Mouse (Mus musculus): ENCODE measurements around the gene Btbd3.
A peak's percentile ranks its signal among the peaks of the same experiment; 100 is the strongest.

Btbd3 gene

DNA sequence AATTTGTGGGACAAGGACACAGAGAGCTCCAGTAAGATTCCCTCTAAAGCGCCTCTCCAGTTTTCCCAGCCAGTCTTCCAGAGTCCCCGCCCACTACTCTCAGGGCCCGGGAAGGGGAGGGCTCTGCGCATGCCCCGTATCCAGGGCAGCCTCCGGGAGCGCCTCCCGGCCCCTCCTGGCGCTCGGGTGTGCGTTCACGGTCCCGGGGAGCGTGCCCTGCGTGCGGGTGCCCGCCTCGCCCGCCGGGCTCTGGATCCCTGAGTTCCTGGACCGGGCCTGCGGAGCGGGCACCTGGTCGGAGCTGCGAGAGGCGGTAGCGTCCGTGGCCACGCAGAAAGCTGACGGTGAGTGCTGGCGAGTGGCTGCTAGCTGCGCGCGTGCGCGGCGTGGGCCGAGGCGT, at the start of gene Btbd3:
TSS of gene Btbd3 (plus strand) at position 155 of the 400 bp plus-strand sequence.
- DNase-seq (ENCODE audit: low read depth, low spot score), result peak; percentile 96

DNA sequence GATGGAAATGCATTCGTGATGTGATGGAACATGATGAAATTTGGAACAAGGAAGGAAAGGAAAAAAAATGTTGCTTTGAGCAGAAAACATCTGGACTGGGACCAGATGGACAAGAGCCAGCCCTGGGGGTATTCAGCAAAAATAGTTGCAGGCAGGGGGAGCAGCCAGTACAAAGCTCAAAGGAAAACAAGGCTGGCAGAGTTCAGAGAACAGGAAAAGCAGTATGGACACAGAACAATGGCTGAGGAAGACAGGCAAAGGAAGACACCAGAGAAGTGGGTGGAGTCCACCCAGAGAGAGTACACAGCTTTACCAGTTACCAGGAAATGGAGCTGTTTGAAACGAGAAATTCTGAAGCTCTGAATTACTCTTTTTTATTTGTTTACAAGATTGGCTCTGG, 40.8 kb upstream of the Btbd3 start:
- peak; percentile 6 for DNase-seq (ENCODE audit: low read depth, low spot score)

DNA sequence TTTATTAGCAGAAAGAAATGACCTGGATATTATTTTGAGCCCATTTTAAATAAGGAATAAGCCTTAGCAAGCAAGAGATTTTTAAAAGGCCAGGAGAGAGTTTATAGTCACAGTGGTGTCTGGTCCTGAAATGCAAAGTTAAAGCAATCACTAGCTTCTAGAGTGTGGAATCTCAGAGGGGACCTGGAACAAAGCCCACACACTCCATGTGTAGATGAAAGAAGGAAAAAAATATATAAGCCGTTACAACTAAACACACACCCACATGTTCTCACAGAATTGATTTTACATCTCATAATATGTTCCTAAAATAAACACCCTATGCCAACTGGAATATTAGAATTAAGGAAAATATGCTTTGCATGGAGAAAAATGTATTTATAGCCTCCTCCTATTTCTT, 36.1 kb upstream of the Btbd3 start:
- DNase-seq (ENCODE audit: low read depth, low spot score), result no peak

DNA sequence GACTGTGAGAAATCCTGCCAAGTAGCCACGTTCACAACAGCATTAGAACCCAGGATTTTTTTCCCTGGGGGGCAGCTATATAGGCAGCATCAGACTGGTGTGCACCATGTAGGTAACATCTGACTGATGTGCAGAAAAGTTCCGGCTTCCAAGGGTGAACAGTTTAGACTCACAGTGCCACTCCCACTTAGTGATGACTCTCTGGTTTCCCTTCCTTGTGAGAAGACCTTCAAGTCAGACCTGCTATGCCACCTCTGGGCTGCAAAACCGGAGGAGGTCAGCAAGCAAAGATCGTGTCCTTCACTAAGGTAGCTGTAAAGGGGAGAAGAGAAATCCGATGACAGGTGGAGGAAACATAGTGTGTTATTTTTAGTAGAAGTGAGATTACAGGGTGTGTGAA, 24.1 kb upstream of the Btbd3 start:
- no peak for DNase-seq (ENCODE audit: low read depth, low spot score)

DNA sequence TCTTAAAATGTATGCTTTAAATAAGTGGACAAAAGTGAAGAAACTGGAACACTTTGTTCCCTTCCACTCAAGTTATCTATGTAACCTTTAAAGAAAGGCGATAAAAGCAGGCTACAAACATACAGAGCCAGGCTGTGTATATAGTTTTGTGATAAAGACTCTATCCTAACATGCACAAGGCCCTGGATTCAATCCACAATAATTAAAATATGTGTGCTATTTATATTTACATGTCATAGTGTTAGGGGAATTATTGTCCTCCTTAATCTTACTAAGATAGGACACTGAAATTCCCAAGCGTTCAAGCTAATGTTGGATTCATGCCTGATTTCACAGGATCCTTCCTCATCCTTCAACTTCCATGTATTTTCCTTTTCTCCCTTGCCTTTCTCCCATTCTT, 20.2 kb upstream of the Btbd3 start:
- DNase-seq (ENCODE audit: low read depth, low spot score), result no peak

DNA sequence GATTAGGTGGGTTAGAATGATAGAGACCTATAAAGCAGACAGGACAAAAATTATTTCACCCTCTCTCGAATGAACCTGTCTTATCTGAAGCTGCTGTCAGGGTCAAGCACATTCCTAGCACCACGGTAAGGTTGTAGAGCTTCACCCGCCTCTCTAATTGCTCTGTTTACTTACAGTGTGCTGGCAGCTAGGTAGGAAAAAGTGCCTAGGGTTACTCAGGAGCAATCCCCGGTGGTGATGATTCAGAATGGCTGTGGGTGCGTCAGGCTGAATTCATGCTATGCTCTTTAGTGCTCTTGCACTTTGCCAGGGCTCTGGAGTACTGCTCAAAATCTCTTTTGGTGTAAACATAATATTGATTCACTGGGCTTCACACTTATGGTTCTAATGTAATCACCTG, 13.9 kb upstream of the Btbd3 start:
- peak; percentile 40 for DNase-seq (ENCODE audit: low read depth, low spot score)

DNA sequence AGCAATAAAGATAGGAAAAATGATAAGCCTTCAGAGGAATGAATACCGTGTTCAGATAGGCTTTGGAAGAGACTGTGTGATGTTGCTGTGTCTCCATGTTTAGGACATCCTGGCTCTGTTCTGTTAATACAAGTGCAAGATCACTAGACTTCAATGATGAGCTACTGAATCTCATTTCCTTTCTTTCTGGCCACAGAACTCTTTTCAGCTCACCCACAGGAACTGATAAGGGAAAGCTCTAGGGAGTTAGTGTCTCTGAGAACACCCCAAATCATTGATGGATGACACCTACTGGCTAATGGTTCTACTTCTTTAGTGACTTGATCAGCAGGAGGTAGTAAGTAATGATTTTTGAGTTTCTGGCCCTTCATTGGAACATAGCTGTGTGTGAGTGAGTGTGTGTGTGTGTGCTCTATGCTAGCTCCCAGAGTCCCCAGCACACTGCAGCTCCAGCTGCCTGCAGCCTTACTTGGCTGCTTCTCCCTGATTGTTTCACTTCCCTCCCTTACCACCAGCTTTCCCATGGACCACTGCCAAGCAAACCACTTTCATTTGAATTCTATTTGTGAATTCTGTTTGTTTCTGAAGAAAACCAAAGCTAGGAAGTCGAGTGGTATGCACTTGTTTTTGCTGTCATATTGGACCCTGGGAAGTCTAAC, 10.6 kb upstream of the Btbd3 start:
- peak; percentile 54 for DNase-seq (ENCODE audit: low read depth, low spot score)

DNA sequence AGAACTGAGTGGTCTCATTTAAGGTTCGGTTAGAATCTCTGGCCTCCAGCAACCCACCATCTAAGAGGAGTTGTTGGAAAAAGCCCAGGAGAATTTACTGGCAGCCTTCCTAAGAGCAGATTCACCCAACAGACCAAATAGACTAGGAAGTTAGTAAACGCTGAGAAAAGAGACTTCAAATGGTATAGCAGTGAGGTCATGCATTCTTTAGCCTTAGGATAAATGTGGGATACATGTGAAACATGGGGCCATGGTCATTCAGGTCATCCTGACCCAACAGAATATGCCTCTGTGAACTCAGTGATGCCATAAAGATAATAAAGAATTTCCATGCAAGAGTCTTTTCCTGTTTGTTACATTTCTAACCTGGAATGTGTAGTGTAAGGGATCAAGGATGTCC, 8.4 kb upstream of the Btbd3 start:
- DNase-seq (ENCODE audit: low read depth, low spot score), result peak; percentile 69

DNA sequence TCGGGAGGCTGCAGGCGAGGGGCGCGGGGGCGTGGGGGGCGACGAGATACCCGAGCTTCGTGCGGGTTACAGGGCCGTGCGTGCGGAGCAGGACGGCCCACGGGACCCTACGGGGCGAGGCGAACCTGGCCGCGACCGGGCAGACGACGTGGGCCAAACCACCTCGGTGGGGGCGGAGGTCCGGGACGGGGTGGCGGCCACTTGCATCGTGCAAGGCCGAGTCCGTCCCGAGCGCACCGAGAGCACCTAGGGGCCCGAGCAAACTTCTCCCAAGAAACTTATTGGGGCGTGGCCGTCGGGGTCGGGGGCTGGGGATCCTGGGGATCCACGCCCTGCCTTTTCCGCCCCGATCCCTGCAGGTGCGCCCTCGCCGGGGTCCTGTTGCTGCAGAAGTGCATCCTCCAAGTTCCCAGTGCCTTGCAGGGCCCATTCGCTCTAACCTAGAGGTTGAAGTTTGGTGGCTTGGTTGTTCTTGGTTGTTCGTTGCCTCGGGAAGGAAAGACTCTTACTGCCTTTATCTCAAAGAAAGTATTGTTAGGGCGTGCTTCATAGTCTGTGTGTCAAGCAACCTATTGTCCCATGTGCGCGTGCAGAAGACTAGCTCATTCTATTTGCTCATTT, 596 bp downstream of the Btbd3 start:
- peak; percentile 49 for DNase-seq (ENCODE audit: low read depth, low spot score)

DNA sequence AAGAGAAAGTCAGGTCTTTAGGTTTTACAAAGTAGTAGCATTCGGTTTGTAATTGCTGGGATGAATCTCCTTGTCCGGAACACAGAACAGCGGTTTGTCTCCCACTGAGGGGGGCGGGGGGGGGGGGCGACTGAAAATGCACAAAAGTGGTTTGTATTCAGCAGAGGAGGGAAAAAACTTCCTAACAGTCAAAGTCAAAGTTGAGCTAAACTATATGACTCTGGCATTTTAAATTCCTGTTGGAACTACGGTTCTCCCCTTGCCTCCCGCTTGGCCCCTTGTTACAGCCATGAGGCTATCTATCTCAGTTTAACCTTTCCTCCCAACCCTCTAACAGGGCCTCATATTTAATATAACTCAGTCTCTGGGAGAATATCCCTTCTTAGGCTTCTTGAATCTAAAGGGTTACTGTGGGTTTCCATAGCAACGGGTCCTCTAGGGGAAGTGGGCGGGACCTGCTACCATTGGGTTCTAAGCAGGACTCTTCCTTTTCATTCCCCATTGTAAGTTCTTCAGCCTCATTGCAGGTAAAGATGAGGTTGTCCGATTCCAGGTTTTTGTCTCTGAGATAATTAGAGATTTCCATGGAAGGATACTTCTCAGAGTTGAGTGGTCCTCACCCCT, 1.4 kb downstream of the Btbd3 start:
- peak; percentile 87 for DNase-seq (ENCODE audit: low read depth, low spot score)

DNA sequence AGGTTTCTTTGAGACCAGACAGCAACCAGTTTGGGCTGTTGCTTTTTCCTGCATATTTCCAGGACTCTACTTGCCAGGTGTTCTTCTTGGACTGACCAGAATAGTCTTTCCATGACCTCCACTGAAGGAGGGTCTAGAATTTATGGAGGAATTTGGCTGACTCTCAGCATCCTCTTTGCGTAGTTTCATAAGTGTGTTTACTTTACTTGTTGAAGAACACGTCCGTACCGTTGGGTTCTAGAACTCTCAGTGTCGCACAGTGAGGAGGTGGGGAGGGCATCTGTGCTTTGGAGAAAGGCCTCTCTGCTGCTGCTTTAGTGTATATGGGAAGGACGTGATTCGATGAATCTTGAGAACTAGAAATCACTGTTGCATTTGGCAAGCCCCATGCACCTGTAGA, 4.8 kb downstream of the Btbd3 start:
- no peak for DNase-seq (ENCODE audit: low read depth, low spot score)

DNA sequence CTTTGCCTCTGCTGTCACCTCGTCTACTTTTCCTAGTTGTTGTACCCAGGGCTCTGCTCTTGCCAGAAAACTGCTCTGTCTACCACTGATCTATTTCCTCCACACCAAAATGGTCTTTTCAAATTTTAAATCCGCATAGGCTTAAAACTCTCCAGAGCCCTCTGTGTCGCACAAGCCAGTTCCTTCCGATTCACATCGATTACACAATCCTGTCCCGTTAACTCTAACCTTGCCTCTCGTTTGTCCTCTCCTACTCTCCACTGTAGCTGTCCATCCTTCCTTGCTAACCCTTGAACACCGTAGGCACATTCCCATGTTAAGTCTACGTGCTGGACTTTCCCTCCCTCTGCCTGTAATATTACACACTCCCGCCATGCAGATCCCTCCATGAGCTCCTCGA, 6.5 kb downstream of the Btbd3 start:
- DNase-seq (ENCODE audit: low read depth, low spot score), result no peak

DNA sequence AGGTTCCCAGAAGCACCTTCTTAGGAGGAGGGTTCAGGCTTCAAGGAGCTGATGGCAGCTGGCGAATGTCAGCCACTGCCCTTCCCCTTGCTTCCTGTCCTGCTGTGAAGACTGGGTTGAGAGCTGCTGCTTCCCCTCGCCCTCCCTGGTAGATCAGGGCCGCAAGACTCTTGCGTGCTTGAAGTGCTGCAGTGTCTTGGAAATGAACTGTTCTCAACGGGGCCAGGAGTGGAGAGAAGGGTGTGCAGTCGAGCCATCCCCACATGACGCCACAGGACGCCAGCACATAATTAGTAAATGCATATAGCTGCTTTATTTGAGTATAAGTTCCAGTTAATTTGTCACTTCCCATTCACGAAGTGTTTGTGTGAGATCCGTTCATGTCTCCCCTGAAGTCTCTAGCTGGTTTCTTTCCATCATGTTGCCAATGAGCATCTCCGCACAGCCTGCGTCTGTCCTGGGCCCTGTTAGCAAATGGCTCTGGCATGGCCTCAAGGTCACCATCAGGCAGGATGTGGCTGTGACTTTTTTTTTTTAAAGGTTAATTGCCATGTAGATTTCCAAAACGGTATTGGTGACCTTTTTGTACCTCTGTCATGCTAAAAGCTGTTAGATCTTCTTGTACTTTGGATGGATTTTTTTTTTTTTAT, 9.1 kb downstream of the Btbd3 start:
- DNase-seq (ENCODE audit: low read depth, low spot score), result no peak

DNA sequence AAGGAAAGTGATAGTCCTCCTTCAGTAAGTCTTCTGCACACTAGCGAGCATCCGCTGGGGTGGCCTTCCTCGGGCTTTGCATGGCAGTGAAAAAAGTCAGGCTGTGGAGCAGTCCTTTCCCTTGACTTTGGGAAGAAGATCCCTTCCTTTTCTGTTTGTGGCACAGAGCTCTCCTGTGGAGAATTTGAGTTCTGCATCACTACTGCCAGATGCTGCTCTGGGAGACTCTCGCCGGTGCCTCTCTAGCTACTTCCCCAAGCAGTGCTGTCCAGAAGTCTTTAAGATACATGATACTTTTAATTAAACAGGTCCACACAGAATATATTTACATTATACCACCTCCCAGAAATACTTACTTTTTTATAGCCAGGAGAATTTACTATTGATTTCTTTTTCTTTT, 10.3 kb downstream of the Btbd3 start:
- DNase-seq (ENCODE audit: low read depth, low spot score), result no peak

DNA sequence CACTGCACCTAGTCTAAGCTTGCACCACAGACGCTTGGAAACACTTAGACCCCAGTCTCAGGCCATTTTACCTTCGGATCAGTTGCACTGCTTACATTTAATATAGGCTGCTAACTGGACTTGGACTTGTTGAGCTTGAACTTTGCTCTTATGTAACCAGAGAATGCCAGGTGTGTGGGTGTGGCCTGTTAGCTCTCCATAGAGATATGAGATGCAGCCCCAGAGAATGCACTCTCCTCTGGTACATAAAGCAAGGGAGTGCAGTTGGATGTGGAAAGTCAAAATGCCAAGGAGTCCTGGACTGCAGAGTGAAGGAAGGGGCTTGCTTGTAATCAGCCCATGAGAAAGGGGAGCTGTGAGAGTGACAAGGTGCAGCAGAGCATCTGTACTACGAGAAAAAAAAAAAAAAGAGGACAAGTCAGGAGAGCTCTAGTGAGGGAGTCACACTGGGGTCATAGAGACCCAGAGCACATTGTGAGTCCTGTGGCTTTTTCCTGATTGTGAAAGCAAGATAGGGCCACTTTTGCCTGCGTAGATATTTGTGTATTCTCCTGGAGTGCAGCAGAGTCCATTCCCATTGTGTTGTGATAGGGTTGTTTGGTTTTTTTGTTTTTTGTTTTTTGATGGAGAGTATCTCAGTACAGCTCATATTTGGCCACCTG, 11.6 kb downstream of the Btbd3 start:
- DNase-seq (ENCODE audit: low read depth, low spot score), result no peak

DNA sequence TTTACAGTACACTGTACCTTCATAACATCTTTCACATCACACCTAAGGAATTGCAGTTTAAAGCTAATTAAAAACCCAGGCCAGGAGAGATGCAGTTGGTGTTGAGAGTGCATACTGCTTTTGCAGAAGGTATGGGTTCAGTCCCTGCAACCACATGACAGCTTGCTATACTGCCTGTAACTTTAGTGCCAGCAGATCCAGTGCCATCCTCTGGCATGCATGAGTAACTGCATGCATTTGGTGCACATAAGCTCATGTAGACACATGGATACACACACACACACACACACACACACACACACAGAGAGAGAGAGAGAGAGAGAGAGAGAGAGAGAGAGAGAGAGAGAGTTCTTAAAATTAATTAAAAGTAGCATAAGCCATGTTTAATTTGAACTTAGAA, 13.0 kb downstream of the Btbd3 start:
- no peak for DNase-seq (ENCODE audit: low read depth, low spot score)

DNA sequence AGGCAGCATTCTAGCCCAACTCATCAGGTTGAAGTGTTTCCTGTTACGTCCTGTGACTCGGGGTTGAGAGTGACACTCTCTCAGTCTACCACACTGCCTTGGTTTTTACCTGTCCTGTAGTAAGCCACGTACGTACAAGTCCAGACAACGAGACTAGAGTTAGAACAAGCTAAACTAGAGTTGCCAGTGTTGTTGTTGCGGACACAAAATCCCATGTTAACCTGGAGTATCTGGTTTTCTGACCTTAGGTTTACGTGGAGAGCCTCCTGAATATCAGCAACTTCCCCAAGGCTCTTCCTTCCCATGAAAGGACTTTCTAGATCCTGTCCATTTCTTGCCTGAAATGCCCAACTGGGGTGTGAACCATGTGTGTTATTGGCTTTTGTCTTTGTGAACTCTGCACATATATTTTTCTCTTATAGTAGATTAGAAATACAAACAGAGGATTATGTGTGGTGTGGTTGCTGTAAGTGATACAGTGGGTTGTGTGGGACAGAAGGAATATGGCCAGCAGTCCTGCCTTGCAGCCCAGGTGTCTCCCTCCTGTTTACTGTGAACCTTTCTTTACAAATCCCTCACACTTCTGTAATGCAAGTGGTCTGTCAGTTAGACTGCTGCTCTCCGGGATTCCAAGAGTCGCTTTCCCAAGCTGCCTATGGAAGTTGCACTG, 17.2 kb downstream of the Btbd3 start:
- no peak for DNase-seq (ENCODE audit: low read depth, low spot score)

DNA sequence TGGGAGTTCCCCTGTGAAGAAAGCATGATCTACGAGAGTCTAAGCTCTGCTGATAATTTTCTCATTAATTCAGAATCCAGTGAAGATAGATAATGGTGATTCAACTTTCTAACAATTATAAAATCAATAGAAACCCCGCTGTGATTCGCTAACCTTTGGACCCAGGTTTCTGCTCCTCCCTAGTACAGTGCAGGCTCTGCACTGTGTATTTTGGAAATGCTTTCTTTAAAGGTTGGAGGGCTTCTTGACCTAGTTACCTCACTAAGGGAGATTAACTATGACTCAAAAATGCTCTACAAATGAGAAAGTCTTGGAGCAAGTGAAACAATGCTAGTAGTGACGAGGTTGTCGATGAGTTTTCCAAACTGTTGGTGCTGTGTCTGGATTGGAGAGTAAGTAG, 17.7 kb downstream of the Btbd3 start:
- no peak for DNase-seq (ENCODE audit: low read depth, low spot score)

DNA sequence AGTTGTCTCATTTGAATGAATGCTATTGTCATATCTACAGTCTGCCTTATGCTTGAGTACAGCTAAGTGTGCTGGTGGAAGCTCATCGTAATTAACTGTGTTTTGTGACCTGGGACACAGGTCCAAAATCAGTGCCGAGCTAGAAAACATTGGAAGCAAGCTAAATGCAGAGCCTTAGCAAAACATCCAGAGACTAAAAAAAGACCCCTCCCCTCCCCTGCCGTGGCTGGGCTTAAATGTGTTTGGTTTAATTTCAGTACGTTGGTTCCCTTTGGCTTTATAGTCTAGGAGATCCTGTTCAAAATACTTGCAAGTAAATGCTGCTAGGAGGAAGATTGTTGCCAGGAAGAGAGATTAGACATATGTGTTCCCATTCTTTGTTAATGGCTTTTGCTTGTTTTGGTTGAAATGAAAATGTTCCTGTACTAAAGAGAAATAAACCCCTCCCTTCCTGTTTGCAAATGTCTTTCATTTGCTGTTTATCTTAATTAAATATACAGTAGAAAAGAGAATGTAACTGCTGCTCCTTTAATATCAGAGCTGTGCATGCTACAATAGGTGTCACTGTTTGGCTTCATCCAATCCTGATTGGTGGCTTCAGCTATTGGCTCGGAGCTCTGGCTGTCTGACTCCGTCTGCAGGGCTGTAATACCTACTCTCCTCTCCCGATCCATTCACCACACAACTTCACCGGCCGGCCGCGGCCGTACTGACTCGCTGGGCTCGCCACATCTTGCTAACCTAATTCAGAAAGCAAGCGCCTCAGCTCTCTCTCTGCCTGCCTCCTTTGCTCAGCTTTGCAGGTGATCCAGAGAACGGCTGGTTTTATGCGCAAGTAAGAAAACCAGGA, 21.7 kb downstream of the Btbd3 start:
- no peak for DNase-seq (ENCODE audit: low read depth, low spot score)

DNA sequence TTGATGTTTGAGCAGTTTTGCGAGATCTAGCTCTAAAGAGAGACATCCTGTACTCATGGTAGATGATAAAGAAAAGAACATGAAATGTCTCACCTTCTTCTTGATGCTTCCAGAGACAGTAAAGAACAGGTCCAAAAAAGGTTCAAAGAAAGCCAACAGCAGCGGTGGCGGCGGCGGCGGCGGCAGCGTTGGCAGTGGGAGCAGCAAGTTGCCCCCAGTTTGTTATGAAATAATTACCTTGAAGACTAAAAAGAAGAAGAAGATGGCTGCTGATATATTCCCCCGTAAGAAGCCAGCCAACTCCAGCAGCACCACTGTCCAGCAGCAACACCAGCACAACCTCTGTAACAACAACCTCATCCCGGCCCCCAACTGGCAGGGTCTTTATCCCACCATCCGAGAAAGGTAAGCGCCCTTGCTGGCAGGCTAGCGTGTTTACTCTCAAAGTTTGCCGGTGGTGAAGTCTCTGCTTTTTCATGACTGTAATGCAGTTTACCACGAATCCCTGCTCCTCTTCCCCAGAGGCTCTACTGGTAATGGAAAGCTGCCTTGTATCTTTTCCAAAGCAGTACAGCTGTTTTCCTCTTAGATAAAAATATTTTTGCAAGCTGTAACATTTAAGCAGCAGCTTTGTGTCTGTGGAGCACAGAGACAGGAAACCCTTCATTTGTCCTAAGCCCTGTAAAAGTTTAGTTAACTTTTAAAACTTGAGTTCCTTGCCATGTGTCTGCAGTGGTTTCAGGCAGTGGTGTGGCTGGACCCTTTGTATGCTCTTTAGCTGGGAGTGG, 22.7 kb downstream of the Btbd3 start:
- DNase-seq (ENCODE audit: low read depth, low spot score), result no peak

Data from 3T3-L1 (cell line).